Mouse (Mus musculus): ENCODE data around the gene Vsig10.
"Not testable (repeated sequence)": the region's sequence is repeated elsewhere in the genome, so short reads cannot be mapped to it uniquely, and the experiment has no call there.

Gene Vsig10

DNA sequence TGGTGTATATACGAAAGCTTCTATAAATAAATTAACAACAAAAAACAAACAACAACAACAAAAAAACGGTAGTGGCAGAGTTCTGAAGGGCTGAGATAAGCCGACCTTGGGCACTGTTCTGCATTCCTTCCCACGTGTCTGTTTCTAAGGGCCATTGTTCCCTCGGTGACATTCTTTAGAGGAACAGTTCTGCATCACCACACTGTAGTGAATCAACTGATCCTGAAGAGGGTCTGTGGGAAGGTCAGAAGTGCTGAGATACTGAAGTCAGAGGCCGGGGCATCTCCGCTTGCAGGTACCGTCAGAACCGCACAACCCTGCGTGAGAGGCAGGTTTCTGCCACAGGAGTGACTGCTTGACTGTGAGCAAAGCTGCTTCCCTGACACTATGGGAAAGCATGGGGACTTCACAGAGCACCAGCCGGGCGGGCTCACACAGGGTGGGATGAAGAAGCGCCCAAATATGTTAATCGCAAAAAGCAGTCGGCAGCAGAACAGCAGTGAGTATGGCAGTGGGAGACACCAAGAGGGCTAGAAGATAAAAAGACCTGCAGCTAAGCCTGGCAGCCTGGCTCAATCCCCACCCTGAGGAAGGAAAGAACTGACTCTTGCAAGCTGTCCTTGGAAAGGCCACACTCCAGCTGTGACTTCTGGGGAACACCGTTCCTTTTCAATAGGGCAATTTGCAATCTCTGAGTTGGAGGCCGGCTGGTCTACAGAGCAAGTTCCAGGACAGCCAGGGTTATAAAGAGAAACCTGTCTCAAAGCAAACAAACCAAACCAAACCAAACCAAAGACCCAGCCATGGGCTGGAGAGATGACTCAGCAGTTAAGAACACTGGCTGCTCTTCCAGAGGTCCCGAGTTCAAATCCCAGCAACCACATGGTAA, 14.9 kb upstream of the Vsig10 start:
- no peak for DNase-seq (ENCODE audit: low read depth, low spot score)

DNA sequence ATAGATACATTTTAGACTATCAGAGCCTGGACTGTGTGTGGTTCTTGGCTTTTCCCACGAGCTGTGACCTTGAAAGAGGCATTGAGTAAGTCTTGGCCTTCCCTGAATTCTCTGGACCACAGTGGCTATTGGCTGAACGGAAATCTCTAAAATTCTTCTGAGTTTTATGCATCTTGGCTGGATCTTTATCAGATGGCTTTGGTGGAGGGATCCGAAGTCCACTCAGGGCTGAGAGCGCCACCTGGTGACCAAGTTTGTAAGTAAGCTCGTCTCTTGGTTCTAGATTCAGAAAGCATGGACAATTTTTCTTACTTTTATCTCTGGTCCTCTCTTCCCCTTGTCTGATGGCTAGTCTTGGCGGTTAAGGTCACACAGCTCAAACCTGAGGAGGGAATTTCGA, 13.9 kb upstream of the Vsig10 start:
- DNase-seq (ENCODE audit: low read depth, low spot score) = peak; percentile 42

- no peak for DNase-seq (ENCODE audit: low read depth, low spot score)
Measured at GRCm38 (mm10) chr5:117305754-117306153, 13.1 kb upstream of the Vsig10 start.

- DNase-seq (ENCODE audit: low read depth, low spot score) = no peak
Measured at GRCm38 (mm10) chr5:117306826-117307225, 12.1 kb upstream of the Vsig10 start.

DNA sequence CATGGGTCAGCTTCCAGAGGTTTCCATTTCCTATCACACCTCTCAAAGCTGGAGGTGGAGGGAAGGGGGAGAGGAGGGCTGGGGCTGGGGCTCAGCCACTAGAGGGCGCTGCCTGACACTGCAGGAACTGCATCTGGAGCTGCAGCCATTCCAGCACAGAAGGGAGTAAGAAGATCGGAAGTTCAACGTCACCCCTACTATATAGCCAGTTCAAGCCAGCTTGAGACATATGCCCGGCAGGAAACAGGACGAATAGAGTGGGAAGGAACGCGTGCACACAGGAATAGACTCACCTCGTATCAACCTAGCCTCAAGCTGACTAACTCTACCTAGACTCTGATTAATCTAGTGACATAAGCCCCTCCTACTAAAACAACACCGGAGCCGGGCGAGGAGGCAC, 11.2 kb upstream of the Vsig10 start:
- peak; percentile 44 for DNase-seq (ENCODE audit: low read depth, low spot score)

GRCm38 (mm10) chr5:117313420-117313819, 5.5 kb upstream of the Vsig10 start:
- DNase-seq (ENCODE audit: low read depth, low spot score) = no peak

DNA sequence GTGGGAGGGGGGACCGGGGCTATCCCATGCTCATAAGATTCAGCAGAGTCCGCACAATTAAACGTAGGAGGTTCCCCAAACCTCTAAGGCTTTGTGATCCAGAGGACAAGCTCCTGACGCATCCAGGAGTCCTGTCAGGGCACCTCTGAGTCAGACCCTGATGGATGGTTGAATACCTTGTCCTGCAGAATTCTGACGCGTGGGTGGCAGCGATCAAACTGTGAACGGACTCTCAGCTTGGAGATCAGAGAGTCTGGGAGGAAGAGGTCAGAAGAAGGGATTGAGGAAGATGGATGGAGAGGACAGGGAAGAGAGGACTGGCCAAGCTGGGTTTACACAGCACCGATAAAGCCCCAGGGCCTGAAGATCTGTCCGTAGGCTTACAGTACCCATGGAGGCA, 5.0 kb upstream of the Vsig10 start:
- DNase-seq (ENCODE audit: low read depth, low spot score) = no peak

DNA sequence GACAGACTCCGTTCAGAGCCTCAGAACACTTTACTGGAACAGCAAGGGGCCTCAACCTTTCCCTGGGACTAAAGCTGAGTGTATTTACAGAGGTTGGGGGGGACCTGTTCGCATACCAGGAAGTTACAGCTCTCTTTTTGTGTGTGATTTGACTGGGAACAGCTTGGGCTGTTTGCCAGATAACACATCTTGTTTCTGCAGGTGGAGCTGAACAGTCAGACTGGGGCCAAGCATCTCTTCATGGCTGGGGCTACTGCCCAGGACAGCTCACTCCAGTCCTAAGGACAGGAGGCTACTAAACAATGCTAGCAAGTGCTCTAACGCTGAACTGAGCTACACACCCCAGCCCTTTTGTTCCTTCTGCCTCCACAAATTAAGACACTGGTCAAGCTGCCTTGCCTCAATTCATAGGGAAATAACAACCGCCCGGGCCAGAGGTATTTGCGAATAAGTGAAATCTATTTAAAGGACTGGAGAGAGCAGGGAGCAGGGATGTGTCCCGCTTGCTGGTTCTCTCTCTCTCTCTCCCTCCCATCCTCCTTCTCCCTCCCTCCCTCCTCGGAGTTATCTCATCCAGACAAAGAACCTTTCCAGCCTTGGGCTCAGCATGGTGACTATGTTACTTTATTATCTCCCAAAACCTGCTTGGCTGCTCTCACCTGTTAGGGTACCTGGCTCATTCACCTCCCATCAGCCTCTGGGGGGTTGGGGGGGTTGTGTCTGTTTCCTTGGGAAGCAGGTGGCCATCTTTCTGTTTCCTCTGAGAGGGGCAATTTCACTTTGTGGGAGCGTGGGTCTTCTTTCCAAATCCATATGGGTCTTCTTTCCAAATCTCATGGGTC, 4.1 kb upstream of the Vsig10 start:
- DNase-seq (ENCODE audit: low read depth, low spot score) = no peak

DNA sequence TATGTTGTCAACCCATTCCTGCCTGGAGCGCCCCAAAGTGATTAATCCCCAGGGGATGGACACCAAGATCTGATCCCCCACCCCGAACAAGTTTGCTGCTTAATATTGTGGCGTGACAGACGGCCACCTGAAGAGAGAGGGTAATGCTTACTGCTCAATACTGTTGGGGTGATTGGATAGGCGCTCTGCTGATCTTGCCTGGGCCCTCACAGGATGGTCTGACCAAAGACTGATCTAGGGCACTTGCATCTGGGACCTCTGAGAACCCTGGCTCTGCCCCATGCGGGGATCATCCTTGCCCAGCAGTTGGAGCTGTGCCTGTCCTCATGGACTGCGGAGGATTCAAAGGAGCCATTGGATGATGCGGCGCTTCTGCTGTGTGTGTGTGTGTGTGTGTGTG, 4.9 kb downstream of the Vsig10 start:
- DNase-seq (ENCODE audit: low read depth, low spot score) = no peak

DNA sequence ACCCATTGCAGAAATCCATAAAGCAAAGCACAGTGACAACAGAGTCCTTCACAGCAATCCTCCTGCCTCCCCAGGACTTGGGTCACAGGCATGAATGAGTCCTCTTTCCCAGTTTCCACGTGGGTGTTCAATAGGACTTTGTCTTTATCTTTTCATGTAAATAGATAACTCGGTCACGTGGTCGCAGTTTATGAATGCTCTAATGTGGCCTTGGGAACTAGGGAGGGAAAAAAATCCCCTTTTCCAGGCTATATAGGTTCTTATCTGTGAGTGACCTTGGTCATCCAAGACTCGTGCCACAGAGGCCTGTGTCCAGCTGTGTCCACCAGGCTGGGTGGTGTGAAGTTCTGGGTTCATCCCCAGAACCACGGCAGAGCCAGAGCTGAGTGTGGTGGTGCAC, 7.5 kb downstream of the Vsig10 start:
- no peak for DNase-seq (ENCODE audit: low read depth, low spot score)

GRCm38 (mm10) chr5:117330457-117330856, 11.6 kb downstream of the Vsig10 start:
- DNase-seq (ENCODE audit: low read depth, low spot score) = no peak

DNA sequence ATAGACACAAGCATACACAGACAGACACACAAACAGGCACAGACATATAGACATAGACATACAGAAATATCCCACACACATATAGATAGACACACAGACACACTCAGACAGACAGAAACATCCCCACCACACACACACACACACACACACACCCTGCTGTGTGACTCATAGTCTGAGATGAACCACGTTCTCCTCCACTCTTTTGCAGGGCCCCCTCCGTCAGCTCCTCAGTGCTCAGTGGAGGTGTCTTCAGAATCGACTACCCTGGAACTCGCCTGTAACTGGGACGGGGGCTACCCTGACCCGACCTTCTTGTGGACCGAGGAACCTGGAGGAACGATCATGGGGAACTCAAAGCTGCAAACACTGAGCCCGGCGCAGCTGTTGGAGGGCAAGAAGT, 19.1 kb downstream of the Vsig10 start:
- DNase-seq (ENCODE audit: low read depth, low spot score) = no peak

DNA sequence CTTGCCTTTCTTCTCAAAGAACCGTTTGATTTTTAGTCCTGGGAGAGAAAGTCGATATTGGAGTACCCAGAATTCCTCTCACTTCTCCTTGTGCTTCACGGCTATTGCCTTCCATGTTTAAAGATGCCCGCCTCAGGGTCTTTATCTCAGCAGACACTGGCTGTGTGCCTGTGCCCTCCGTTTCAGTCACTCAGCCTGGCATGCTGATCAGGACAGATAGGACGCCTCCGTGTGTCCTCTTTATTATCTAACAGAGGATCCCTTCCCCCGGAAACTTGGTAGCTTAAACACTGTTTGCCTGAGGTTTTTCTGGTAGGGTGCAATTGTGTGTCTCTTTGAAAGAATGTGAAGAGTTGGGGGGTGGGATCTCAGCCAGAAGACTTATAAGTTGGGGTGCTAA, 19.6 kb downstream of the Vsig10 start:
- DNase-seq (ENCODE audit: low read depth, low spot score) = no peak

DNA sequence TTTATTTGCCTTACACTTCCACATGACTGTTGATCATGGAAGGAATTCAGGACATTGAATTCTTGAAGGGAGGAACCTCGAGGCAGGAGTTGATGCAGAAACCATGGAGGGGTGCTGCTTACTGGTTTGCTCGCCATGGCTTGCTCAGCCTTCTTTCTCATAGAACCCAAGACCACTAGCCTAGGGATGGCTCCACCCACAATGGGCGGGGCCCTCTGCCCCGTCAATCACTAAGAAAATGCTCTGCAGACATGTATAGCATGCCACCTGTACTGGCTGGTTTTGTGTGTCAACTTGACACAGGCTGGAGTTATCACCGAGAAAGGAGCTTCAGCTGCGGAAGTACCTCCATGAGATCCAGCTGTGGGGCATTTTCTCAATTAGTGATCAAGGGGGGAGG, 21.2 kb downstream of the Vsig10 start:
- no peak for DNase-seq (ENCODE audit: low read depth, low spot score)

DNA sequence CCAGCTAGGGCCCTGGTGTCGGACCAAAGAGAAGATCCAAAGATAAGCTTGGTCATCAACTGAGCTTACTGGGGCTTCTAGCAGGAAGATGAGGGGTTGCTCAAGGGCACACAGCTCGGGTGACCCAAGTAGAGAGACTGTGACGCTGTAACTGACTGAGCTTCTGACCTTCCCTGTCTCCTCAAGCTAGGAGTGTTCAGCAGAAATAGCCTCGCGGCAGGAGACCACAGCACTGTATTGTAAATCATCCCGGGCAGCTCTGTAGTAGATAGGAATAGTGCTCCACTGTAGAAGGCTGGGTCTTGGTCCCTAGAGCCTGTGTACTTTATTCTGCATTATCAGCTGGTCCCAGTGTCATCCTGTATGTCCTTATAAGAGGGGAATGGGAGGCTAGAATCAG, 23.0 kb downstream of the Vsig10 start:
- no peak for DNase-seq (ENCODE audit: low read depth, low spot score)

GRCm38 (mm10) chr5:117344496-117344895, 25.6 kb downstream of the Vsig10 start:
- DNase-seq (ENCODE audit: low read depth, low spot score) = not testable (repeated sequence)

GRCm38 (mm10) chr5:117345432-117345976, 26.6 kb downstream of the Vsig10 start:
- DNase-seq (ENCODE audit: low read depth, low spot score) = no peak

DNA sequence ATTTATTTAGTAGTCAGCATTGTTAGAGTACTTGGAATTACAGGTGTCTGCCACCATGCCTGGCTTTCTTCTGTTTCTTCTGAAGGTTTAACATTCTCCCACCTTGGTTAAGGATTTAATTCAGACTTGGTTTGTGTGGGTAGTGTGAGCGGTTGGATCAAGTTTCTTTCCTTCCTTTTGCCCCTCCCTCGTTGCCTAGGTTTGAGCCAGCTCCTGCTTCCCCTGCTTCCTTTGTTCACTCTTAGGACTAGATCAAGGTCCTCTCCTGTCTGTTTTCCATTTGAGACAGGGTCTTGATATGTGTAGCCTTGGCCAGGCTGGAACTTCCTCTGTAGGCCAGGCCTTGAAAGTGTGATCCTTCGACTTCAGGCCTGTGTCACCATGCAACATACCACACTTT, 27.4 kb downstream of the Vsig10 start:
- DNase-seq (ENCODE audit: low read depth, low spot score) = no peak

DNA sequence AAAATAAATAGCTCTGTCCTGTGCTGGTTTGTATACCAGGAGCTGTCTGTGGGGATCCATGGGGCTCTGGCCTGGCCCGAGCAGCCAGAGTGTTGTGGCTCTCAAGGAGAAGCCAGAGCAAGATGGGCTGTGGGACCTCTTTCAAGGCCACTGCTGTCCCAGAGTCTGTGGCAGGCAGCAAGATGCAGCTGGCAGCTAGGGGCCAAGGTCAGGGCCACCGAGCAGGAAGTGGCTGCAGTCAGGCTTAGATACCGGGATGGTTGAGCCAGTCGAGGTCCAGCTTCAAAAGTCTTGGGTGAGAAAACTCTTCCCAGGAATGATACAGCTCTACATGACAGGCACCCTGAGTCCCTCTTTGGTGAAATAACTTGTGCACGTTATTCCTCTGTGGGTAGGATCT, 28.1 kb downstream of the Vsig10 start:
- DNase-seq (ENCODE audit: low read depth, low spot score) = no peak

GRCm38 (mm10) chr5:117347838-117348237, 29.0 kb downstream of the Vsig10 start:
- DNase-seq (ENCODE audit: low read depth, low spot score) = no peak

- DNase-seq (ENCODE audit: low read depth, low spot score) = no peak
Measured at GRCm38 (mm10) chr5:117348279-117348678, 29.4 kb downstream of the Vsig10 start.

DNA sequence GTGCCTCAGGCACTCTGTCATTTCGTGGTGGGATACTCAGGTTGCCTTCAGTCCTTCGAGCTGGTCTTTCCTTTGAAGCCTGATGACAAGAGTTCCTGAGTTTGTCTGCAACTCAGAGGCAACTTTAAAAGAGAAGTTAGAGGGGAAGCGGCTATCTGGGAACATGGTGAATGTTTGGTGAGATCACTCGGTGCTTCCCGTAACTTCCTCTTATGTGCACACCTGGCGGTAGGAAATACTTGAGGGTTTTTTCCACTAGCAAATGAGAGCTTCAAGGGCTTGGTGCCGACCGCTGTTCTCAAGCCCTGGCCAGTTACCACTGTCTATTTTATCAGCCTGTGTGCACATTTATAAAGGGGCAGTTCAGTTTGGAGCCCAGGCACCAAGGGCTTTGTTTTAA, 35.2 kb downstream of the Vsig10 start:
- no peak for DNase-seq (ENCODE audit: low read depth, low spot score)
